Mouse (Mus musculus): ENCODE data around the gene Sbno1.

- no peak for TF ChIP-seq CTCF (IDR thresholded peaks at IDR 0.05 in 2 of 3, conservative IDR thresholded peaks at IDR 0.05 in 1 of 3; ENCODE audit: control insufficient read depth in 1 of 3, insufficient read depth in 1 of 3, low read depth in 2 of 3, low read length in 3 of 3, poor library complexity in 1 of 3, severe bottlenecking in 1 of 3)
- TF ChIP-seq ZC3H11A (IDR thresholded peaks at IDR 0.05; ENCODE audit: low read depth, low read length), result no peak
- no peak for TF ChIP-seq NELFE (IDR thresholded peaks at IDR 0.05; ENCODE audit: low read depth, low read length)
- no peak for TF ChIP-seq POLR2AphosphoS2 (IDR thresholded peaks at IDR 0.05; ENCODE audit: low read length)
- no peak for TF ChIP-seq NRF1 (IDR thresholded peaks at IDR 0.05; ENCODE audit: insufficient read depth, low read depth, low read length, poor library complexity, severe bottlenecking)
These were observed 18.4 kb upstream of the Sbno1 start for GRCm38 (mm10) chr5:124444208-124444607.

Measured in MEL (cell line).